Mouse (Mus musculus) erythroblast, embryonic 14.5 days (primary cell): Measurements from ENCODE around the gene Mia2.

Experiments used
- GATA1 ChIP-seq: IDR thresholded peaks from 2 replicates; pipeline ENCODE4 v1.6.1; 2012; ENCODE audit warnings: low read length, inconsistent platforms, mixed read lengths
- TAL1 ChIP-seq: IDR thresholded peaks from 3 replicates; pipeline ENCODE4 v1.6.1; 2012; ENCODE audit warnings: low read length, inconsistent platforms, mixed read lengths

DNA sequence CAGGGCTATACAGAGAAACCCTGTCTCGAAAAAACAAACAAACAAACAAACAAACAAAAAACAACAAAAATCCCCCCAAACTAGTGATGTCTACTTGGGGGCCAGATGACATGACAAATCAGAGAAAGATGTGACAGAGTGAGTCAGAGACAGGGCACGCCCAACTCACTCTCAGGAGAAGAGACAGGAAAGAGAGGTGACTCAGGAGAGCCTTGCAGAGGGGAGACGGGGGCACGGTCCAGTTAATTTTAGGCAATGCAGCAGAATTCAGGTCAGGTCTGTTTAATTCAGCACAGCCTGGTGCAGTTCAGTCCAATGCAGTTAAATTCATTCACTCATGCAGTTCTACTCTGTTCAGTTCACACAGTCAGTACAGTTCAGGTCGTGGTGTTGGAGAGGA is 9.4 kb upstream of the Mia2 start:
- no peak for TF ChIP-seq GATA1
- no peak for TF ChIP-seq TAL1
